Mouse (Mus musculus) gastrocnemius, adult 2 months (tissue): ENCODE measurements around the gene Emilin2. TPM values are rescaled to one million over a fixed set of nuclear protein-coding genes. Genes with fewer than 3 reads are reported as not detected.

Experiments
- DNase-seq: peaks from one replicate; pipeline ENCODE4 v3.0.0; 2022
- H3K27ac ChIP-seq: fragments of 200-600 bp; 2 replicates; pipeline ENCODE4 v1.8.1; 2022; ENCODE audit warnings: mild to moderate bottlenecking
- H3K4me3 ChIP-seq: fragments of 200-600 bp; 2 replicates; pipeline ENCODE4 v1.8.1; 2022; ENCODE audit warnings: mild to moderate bottlenecking, moderate library complexity
- CTCF ChIP-seq: fragments of 200-600 bp; IDR thresholded peaks from 2 replicates; pipeline ENCODE4 v1.8.1; 2022; ENCODE audit warnings: antibody characterized with exemption, mild to moderate bottlenecking, moderate library complexity
- intact Hi-C: fragments of 180-260 bp; cut with DNase I; formaldehyde crosslinking; loops from one replicate; pipeline ENCODE4 v1.15.1; 2025
- total RNA-seq, 2 experiments: library from RNA; stranded (reverse); gene quantifications; 2 replicates each; pipeline ENCODE4 v1.2.3; 2021

Emilin2 gene
- total RNA-seq, 2 experiments from 2014 or later: 3.9 to 8.6 TPM

- TF ChIP-seq CTCF: peak; percentile 62
- H3K27ac ChIP-seq: no peak overlapping the region; the same call in 1 of the 2 replicates
- H3K4me3 ChIP-seq: peak overlapping the region; percentile 52
- intact Hi-C loops: loop anchor here (5.0 kb wide), 1 partner anchor 58 kb away; the partner anchor contains the start of gene Emilin2
- peak; percentile 46 for DNase-seq
These were observed 57.0 kb downstream of the Emilin2 start for GRCm38 (mm10) chr17:71254736-71255135.

GRCm38 (mm10) chr17:71254106-71254505, 57.7 kb downstream of the Emilin2 start:
- H3K4me3 ChIP-seq: no peak overlapping the region
- DNase-seq: no peak
- no peak for TF ChIP-seq CTCF
- intact Hi-C loops: loop anchor here (5.0 kb wide), 1 partner anchor 58 kb away; the partner anchor contains the start of gene Emilin2
- H3K27ac ChIP-seq: no peak overlapping the region

DNA sequence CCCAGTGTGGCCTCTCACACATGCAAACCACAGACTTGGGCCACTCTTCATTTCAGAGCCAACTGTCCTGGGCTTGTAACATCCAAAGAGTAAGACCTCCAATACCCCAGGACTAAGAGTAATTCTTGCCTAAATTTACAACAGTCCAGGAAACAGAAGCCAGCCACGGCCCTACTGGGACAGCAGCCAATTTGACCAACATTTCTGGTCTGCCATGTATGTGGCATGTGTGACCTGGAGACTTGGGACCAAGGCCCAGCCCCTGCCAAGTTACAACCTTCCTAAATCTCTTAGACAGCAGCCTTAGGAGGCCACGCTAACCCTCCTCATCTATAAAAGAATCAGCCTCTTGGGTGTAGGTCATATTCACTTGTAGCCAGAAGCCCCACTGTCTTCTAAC, 58.4 kb downstream of the Emilin2 start:
- no peak for TF ChIP-seq CTCF
- no peak for DNase-seq
- Histone ChIP-seq H3K27ac (no peak overlapping the region), H3K4me3 (no peak overlapping the region)
- intact Hi-C loops: loop anchor here (5.0 kb wide), 1 partner anchor 59 kb away; the partner anchor contains the start of gene Emilin2

- Histone ChIP-seq H3K4me3 (no peak overlapping the region), H3K27ac (peak overlapping the region; percentile 3; the same call in 1 of the 2 replicates)
- TF ChIP-seq CTCF: no peak
- intact Hi-C loops: loop anchor here (5.0 kb wide), 1 partner anchor 60 kb away; the partner anchor contains the start of gene Emilin2
- no peak for DNase-seq
These were observed 59.7 kb downstream of the Emilin2 start for GRCm38 (mm10) chr17:71252101-71252500.

GRCm38 (mm10) chr17:71251601-71252001, 60.2 kb downstream of the Emilin2 start:
- Histone ChIP-seq H3K27ac (peak overlapping the region; percentile 72), H3K4me3 (peak overlapping the region; percentile 32)
- no peak for DNase-seq
- no peak for TF ChIP-seq CTCF
- intact Hi-C loops: loop anchor here (5.0 kb wide), 1 partner anchor 61 kb away; the partner anchor contains the start of gene Emilin2

- DNase-seq: peak; percentile 47
- intact Hi-C loops: loop anchor here (5.0 kb wide), 1 partner anchor 61 kb away; the partner anchor contains the start of gene Emilin2
These were observed 60.8 kb downstream of the Emilin2 start for GRCm38 (mm10) chr17:71250819-71251600.

GRCm38 (mm10) chr17:71250046-71250445, 61.7 kb downstream of the Emilin2 start:
- Histone ChIP-seq H3K27ac (peak overlapping the region; percentile 72), H3K4me3 (no peak overlapping the region)
- no peak for DNase-seq
- TF ChIP-seq CTCF: no peak
- intact Hi-C loops: loop anchor here (5.0 kb wide), 1 partner anchor 62 kb away; the partner anchor contains the start of gene Emilin2

More at GRCm38 (mm10) chr17:71250819-71251600, 60.8 kb downstream of the Emilin2 start:
- TF ChIP-seq CTCF: peak; percentile 16; the same call in 1 of the 2 replicates
- peak overlapping the region; percentile 32 for H3K4me3 ChIP-seq
- H3K27ac ChIP-seq: peak overlapping the region; percentile 72

DNA sequence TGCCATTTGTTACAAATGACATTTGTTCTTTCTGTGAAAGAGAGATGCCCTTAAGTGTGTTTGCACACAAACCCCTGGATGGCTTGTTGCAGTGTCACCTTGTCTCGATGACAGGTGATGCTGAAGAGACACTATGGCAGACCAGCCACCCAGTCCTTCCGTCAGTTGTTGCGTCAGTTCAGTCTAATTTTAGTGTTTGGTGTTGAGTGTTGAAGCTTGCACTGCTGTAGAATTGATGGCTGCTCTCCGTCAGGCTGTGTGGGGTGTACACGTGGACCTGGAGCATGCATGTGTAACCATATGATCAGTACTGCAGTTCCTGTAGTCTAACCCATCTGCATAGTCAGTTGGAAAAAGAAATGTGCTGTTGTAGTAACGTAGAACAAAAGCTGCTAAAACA, 62.8 kb downstream of the Emilin2 start:
- intact Hi-C loops: no loop called here
- no peak overlapping the region for H3K4me3 ChIP-seq
- no peak for DNase-seq
- H3K27ac ChIP-seq: no peak overlapping the region
- no peak for TF ChIP-seq CTCF

DNA sequence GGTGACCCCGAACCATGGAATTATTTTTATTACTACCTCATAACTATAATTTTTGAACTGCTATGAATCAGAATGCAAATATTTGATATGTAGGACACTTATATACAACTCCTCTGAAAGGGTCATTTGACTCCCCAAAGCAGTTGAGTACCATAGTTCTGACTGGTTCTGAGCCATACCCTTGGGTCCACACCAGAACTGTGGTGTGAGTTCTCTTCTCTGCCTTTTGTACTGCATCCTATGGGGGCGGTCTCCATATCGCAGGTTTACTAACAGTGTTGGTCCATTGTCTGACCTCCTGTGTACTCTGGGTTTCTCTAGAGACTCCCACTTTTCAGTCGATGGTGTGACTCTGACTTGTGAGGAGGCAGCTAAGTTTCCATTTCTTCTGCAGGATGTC, 65.8 kb downstream of the Emilin2 start:
- no peak for DNase-seq
- TF ChIP-seq CTCF: no peak
- Histone ChIP-seq H3K27ac (no peak overlapping the region), H3K4me3 (no peak overlapping the region)
- intact Hi-C loops: no loop called here

DNA sequence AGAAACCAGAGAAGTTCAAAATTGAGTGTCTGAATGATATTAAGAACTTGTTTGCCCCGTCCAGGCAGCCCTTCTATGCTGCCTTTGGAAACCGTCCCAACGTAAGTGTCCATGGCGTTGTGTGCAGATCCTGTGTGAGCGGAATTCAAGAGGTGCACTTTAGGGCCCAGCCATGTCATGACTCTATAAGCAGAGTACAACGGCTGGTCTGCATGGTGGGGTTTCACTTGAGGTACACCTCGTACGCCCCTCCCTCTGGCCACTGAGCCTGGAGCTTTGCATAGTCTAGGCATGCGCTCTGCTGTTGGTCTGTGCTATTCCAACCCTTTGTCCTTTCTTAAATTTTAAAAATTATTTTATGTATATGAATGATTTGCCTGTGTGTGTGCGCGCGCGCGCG, 66.6 kb downstream of the Emilin2 start:
- TF ChIP-seq CTCF: no peak
- no peak overlapping the region for H3K4me3 ChIP-seq
- intact Hi-C loops: no loop called here
- no peak for DNase-seq
- no peak overlapping the region for H3K27ac ChIP-seq

GRCm38 (mm10) chr17:71242666-71243065, 69.1 kb downstream of the Emilin2 start:
- Histone ChIP-seq H3K4me3 (no peak overlapping the region), H3K27ac (no peak overlapping the region)
- intact Hi-C loops: no loop called here
- no peak for TF ChIP-seq CTCF
- no peak for DNase-seq

DNA sequence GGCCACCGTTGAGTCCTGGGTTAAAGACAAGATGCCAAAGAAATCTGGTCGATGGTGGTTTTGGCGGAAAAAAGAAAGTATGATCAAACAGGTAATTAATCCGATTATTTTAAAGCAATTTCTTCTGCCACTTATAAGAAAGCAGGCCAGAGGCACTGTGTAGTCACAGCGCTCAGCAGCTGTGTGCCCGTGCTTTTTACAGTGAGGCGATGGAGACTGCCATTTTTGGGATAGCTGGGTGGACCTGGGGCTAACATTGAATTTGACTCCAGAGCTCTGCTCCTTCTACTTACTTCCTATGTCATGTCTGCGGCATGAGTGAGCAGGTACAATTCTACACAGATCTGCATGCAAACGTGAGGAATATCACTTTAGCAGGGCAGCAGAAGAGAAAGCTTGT, 71.0 kb downstream of the Emilin2 start:
- H3K27ac ChIP-seq: no peak overlapping the region
- DNase-seq: no peak
- H3K4me3 ChIP-seq: no peak overlapping the region
- TF ChIP-seq CTCF: no peak
- intact Hi-C loops: no loop called here

- no peak for TF ChIP-seq CTCF
- Histone ChIP-seq H3K4me3 (no peak overlapping the region), H3K27ac (no peak overlapping the region)
- no peak for DNase-seq
- intact Hi-C loops: no loop called here
These were observed 73.3 kb downstream of the Emilin2 start for GRCm38 (mm10) chr17:71238494-71238893.
